Mouse (Mus musculus): ENCODE data around the gene Svopl. TPM values are rescaled to one million over a fixed set of nuclear protein-coding genes. Genes with fewer than 3 reads are reported as not detected.

The Svopl gene
- polyA plus RNA-seq, 1 experiment = not detected

DNA sequence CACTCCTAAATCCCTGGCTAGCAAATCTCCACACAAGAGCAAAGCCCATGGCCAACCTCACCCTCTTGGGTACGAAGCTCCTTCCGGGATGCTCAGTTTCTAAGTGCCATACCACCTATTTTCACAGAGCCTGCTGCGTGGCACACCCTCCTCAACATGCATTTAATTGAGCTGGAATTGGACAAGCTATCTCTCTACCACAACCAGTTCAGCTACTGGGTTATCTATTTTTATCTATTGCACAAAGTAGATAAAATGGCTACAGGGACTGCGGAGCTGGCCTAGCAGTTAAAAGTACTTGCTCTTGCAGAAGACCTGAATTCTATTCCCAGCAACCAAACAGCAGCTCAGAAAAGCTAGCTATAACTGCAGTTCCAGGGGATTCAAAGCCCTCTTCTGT is 24.5 kb upstream of the Svopl start:
- H3K4me1 ChIP-seq (ENCODE audit: control insufficient read depth) = peaks cover 20% of the 10 kb centered on the region

DNA sequence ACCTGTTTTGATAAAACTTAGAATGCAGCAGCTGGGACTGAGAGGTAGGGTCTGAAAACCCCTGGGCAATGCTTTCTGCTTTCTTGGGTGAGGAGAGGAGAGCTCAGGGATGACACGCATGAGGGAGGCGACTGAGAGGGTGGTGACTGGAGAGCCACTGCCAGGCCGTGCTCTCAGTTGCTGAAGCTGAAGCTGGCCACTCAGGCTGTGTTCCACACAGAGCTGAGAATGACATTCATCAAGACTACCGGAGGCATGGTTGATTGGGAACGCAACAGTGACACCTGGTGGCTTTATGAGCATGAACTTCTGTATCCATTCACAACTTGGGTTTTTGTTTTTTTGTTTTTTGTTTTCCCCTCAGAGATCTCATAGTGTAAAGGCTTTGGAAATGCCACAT is 19.4 kb upstream of the Svopl start:
- Histone ChIP-seq H3K4me3 (replicated peaks) (no peak overlapping the region), H3K36me3 (ENCODE audit: control insufficient read depth) (no peaks in the 10 kb centered on the region)
- no peak for TF ChIP-seq GATA1 (IDR thresholded peaks at IDR 0.05; ENCODE audit: low read length)
- no peak for TF ChIP-seq TAL1 (IDR thresholded peaks at IDR 0.05; ENCODE audit: low read length)

More for the DNA sequence above, 24.5 kb upstream of the Svopl start:
- peaks cover 3% of the 10 kb centered on the region for H3K9me3 ChIP-seq (ENCODE audit: control insufficient read depth, low read length)
- H3K36me3 ChIP-seq (ENCODE audit: control insufficient read depth) = no peaks in the 10 kb centered on the region
- H3K4me3 ChIP-seq (replicated peaks) = no peak overlapping the region
- no peaks in the 10 kb centered on the region for H3K27me3 ChIP-seq (ENCODE audit: control insufficient read depth)
- TF ChIP-seq TAL1 (IDR thresholded peaks at IDR 0.05; ENCODE audit: low read length) = no peak
- TF ChIP-seq GATA1 (IDR thresholded peaks at IDR 0.05; ENCODE audit: low read length) = no peak

DNA sequence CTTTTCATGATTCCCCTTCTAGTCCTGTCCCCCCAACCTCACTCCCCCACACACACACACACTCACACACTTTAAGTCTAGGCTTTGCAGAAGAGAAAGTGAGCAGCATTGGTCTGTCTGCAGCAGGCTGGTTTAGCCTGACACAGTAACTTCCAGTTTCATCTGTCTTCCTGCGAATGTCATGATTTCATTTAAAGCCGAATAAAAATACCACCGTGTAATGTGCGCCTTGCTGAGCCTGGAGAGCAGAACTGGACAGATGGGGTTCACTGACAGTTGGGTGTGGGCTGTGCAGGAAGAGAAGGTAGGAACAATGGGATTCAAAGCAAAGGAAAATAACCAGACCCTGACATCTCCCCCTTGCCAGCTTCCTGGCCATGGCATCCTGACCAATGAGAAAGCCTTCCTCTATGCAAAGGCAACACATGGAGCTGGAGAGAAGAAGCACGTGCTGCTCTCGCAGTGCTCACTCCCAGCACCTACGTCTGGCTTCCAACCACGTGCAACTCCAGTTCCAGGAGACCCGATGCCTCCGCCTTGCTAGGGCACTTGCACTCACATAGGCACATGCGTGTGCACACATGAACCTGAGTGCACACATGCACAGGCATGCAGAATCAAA is 18.8 kb upstream of the Svopl start:
- H3K4me1 ChIP-seq (ENCODE audit: control insufficient read depth) = peaks cover under 1% of the 10 kb centered on the region
- TF ChIP-seq GATA1 (IDR thresholded peaks at IDR 0.05; ENCODE audit: low read length) (no peak), TAL1 (IDR thresholded peaks at IDR 0.05; ENCODE audit: low read length) (no peak)
- no peak overlapping the region for H3K4me3 ChIP-seq (replicated peaks)
- H3K27me3 ChIP-seq (ENCODE audit: control insufficient read depth) = no peaks in the 10 kb centered on the region
- no peaks in the 10 kb centered on the region for H3K36me3 ChIP-seq (ENCODE audit: control insufficient read depth)
- H3K9me3 ChIP-seq (ENCODE audit: control insufficient read depth, low read length) = peaks cover 12% of the 10 kb centered on the region

More for the DNA sequence above, 19.4 kb upstream of the Svopl start:
- H3K9me3 ChIP-seq (ENCODE audit: control insufficient read depth, low read length) = peaks cover 12% of the 10 kb centered on the region
- H3K4me1 ChIP-seq (ENCODE audit: control insufficient read depth) = peaks cover 7% of the 10 kb centered on the region
- H3K27me3 ChIP-seq (ENCODE audit: control insufficient read depth) = no peaks in the 10 kb centered on the region

DNA sequence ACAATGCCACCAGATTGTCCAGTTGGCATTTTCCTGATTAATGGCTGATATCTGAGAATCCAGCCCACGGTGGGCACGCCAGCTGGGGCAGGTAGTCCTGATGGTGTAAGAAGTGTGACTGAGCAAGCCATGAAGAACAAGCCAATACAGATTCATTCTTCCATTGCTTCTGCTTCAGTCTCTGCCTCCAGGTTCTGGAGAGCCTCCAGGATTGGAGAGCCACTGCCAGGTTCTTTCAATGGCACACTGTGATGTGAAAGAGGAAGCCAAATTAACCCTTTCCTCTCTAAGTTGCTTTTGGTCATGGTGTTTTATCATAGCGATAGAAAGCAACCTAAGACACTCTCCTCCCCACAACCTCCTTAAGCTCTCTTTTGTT is 18.3 kb upstream of the Svopl start:
- Histone ChIP-seq H3K9me3 (ENCODE audit: control insufficient read depth, low read length) (peaks cover 12% of the 10 kb centered on the region), H3K4me3 (replicated peaks) (no peak overlapping the region), H3K27me3 (ENCODE audit: control insufficient read depth) (no peaks in the 10 kb centered on the region), H3K4me1 (ENCODE audit: control insufficient read depth) (no peaks in the 10 kb centered on the region), H3K36me3 (ENCODE audit: control insufficient read depth) (no peaks in the 10 kb centered on the region)
- TF ChIP-seq TAL1 (IDR thresholded peaks at IDR 0.05; ENCODE audit: low read length) (no peak), GATA1 (IDR thresholded peaks at IDR 0.05; ENCODE audit: low read length) (no peak)

DNA sequence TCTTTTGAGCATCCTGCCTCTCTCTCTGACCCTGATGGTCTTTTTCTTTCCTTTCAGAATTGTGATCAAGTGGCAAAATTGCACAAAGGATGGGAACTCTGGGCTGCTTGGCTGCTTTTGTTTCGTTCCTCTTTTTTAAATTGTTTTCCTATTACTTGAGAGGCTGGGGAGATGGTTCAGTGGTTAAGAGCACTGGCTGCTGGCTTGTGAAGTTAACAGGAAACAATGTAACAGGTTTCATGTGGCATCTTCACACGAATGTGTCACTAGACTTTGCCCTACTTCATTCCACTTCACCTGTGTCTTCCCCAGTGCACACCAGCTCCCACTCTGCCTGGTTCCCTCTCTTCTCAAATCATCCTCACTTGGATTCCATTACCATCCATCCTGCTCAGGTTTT is 17.8 kb upstream of the Svopl start:
- no peak for TF ChIP-seq GATA1 (IDR thresholded peaks at IDR 0.05; ENCODE audit: low read length)
- TF ChIP-seq TAL1 (IDR thresholded peaks at IDR 0.05; ENCODE audit: low read length) = no peak
- Histone ChIP-seq H3K9me3 (ENCODE audit: control insufficient read depth, low read length) (peaks cover 12% of the 10 kb centered on the region), H3K4me3 (replicated peaks) (no peak overlapping the region), H3K4me1 (ENCODE audit: control insufficient read depth) (no peaks in the 10 kb centered on the region), H3K36me3 (ENCODE audit: control insufficient read depth) (no peaks in the 10 kb centered on the region), H3K27me3 (ENCODE audit: control insufficient read depth) (no peaks in the 10 kb centered on the region)

DNA sequence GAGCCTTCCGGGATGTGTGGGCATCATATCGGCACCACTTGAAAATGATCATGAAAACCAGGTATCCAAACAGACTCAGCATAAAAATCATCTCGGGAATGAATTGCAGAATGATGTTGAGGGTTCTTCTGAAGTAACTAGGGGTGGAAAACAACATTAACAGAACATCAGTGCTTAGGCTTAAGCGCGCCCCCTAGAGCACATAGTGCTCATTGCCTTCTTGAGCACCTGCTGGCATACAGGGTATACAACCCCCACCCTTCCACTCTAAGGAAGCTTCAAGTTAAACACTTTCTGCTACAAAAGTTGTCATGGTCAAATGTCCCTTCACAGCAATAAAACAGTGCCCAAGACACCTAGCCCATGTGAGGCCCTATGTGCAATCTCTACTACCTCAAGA is 12.0 kb upstream of the Svopl start:
- no peaks in the 10 kb centered on the region for H3K4me1 ChIP-seq (ENCODE audit: control insufficient read depth)
- no peaks in the 10 kb centered on the region for H3K27me3 ChIP-seq (ENCODE audit: control insufficient read depth)
- TF ChIP-seq GATA1 (IDR thresholded peaks at IDR 0.05; ENCODE audit: low read length) (no peak), TAL1 (IDR thresholded peaks at IDR 0.05; ENCODE audit: low read length) (no peak)
- H3K4me3 ChIP-seq (replicated peaks) = no peak overlapping the region
- no peaks in the 10 kb centered on the region for H3K36me3 ChIP-seq (ENCODE audit: control insufficient read depth)
- H3K9me3 ChIP-seq (ENCODE audit: control insufficient read depth, low read length) = peaks cover 12% of the 10 kb centered on the region

DNA sequence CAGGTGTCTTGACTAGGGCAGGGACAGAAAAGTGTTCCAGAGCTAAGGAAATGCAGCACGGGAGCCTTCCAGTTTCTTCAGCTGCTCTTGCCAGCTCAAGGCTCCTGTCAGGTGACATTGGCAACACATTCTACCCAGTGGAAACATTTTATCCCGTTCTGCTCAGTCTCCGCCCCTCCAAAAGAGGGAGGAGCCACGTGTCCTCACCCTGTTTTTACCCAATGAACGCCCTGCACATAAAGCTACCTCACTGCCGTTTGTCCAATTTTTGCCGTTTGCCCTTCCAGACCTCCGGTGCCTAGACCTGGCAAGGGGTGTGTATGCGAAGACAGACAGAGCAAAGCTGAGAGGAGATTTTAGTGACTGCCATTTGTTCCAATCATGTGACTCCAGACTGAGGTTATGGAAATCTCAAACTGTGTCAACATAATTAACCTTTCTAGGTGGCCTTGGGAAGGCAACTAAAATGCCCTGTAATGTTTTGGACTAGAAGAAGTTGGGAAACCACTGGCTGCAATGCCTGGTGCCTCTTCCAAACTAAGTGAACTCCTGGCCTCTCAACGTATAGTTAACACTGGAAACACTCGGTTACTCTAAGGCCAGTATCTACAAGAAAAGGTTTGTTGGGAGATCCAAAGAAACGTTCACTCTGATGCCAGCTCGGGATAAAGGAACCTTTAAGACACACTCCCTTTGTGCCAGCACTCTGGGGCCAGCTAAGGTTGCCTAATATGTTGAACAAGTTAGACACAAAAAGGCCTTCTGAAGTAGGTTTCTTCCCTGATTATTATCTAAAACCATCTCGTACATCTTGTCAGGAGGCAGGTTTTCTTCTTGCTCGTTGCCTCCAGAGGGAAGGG is 8.9 kb upstream of the Svopl start:
- no peak overlapping the region for H3K4me3 ChIP-seq (replicated peaks)
- TF ChIP-seq TAL1 (IDR thresholded peaks at IDR 0.05; ENCODE audit: low read length) (no peak), GATA1 (IDR thresholded peaks at IDR 0.05; ENCODE audit: low read length) (no peak)
- no peaks in the 10 kb centered on the region for H3K27me3 ChIP-seq (ENCODE audit: control insufficient read depth)
- H3K9me3 ChIP-seq (ENCODE audit: control insufficient read depth, low read length) = no peaks in the 10 kb centered on the region
- H3K4me1 ChIP-seq (ENCODE audit: control insufficient read depth) = no peaks in the 10 kb centered on the region
- no peaks in the 10 kb centered on the region for H3K36me3 ChIP-seq (ENCODE audit: control insufficient read depth)

DNA sequence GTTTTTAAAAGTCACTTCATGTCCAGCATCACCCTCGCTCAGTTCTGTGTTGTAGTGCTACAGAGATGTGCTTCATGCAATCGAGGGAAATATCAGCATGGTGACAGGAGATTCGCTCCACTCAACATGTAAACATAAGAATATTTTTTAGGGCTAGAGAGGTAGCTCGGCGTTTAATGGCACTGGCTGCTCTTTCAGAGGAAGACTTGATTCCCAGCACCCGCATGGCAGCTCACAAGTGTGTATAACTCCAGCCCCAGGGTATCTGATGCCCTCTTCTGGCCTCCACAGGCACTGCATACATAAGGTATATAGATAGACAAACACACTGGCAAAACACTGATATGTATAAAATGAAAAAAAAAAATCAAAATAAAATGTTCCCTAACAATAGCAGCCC is 2.8 kb upstream of the Svopl start:
- Histone ChIP-seq H3K36me3 (ENCODE audit: control insufficient read depth) (no peaks in the 10 kb centered on the region), H3K27me3 (ENCODE audit: control insufficient read depth) (no peaks in the 10 kb centered on the region), H3K4me3 (replicated peaks) (no peak overlapping the region), H3K9me3 (ENCODE audit: control insufficient read depth, low read length) (no peaks in the 10 kb centered on the region), H3K4me1 (ENCODE audit: control insufficient read depth) (no peaks in the 10 kb centered on the region)
- TF ChIP-seq TAL1 (IDR thresholded peaks at IDR 0.05; ENCODE audit: low read length) (no peak), GATA1 (IDR thresholded peaks at IDR 0.05; ENCODE audit: low read length) (no peak)

DNA sequence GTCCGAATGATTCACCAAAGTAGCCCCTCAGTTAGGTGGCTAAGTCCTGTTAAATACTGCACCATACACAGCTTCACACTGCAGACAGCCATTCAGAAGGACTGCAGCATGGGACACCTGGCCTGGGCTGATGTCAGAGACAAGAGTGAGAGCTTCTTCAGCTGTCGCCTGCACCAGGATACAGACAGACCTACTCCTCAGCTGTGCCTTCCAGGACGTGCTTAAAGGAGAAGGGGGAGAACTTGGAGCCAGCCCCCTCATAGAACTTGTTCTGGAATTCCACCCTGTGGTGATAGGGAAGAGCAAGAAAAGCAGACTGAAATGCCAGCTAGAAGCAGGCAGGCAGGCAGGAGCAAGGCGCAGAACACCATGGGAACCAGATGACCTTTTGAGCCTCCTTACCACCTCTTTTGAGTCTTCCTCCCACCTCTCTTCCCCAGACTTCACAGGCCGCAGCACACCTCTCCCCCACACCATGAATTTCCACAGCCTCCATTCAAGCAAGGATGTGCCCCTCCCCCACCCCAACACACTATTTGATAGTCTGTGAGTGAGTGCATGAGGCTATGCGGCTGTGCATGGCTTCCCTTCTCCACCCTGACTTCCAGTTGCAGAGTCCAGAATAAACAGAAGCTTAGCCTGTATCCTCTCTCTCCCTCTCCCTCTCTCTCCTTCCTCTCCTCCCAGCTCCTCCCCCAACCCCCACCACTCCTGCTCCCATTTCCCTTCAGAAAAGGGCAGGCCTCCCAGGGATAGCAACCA is 2.2 kb upstream of the Svopl start:
- Histone ChIP-seq H3K27me3 (ENCODE audit: control insufficient read depth) (no peaks in the 10 kb centered on the region), H3K36me3 (ENCODE audit: control insufficient read depth) (no peaks in the 10 kb centered on the region), H3K4me1 (ENCODE audit: control insufficient read depth) (no peaks in the 10 kb centered on the region), H3K9me3 (ENCODE audit: control insufficient read depth, low read length) (no peaks in the 10 kb centered on the region), H3K4me3 (replicated peaks) (no peak overlapping the region)
- TF ChIP-seq TAL1 (IDR thresholded peaks at IDR 0.05; ENCODE audit: low read length) = no peak
- no peak for TF ChIP-seq GATA1 (IDR thresholded peaks at IDR 0.05; ENCODE audit: low read length)
